Mouse (Mus musculus) lung, adult 2 months (tissue): ENCODE results near the gene Nsdhl. TPM values are rescaled to one million over a fixed set of nuclear protein-coding genes. Genes with fewer than 3 reads are reported as not detected.

ENCODE experiments used
- DNase-seq: peaks from one replicate; pipeline ENCODE4 v3.0.0; 2022
- H3K4me1 ChIP-seq: fragments of 200-500 bp; 2 replicates; pipeline ENCODE4 v1.6.1; 2011; ENCODE audit warnings: low read length; ENCODE audit not compliant: control insufficient read depth, insufficient read depth
- H3K4me3 ChIP-seq: fragments of 200-500 bp; replicated peaks from 2 replicates; pipeline ENCODE3; 2011; ENCODE audit warnings: low read depth, mild to moderate bottlenecking, control low read depth, low read length; ENCODE audit errors: extremely low read depth
- CTCF ChIP-seq: fragments of 200-500 bp; IDR thresholded peaks from 2 replicates; pipeline ENCODE4 v1.5.1; 2011; ENCODE audit warnings: mild to moderate bottlenecking, low read length, control low read depth; ENCODE audit not compliant: insufficient read depth
- POLR2A ChIP-seq: fragments of 200-500 bp; IDR thresholded peaks from 2 replicates; pipeline ENCODE4 v1.6.1; 2011; ENCODE audit warnings: low read depth, mild to moderate bottlenecking, control low read depth, low read length, borderline replicate concordance; ENCODE audit errors: extremely low read depth
- WGBS: fragments of 180-500 bp; shearing (Covaris S2); methylation state at CpG from one replicate; pipeline ENCODE4 v1.1.7; 2018; 5-methylcytosine and 5-hydroxymethylcytosine counted together
- polyA plus RNA-seq: library from polyadenylated mRNA; depleted of rRNA; stranded (reverse); fragments of >200 nt; gene quantifications from 2 replicates; pipeline ENCODE4 v1.2.3, GENCODE M21; 2012

The Nsdhl gene
- polyA plus RNA-seq, 1 experiment: 20.3 TPM

- 83% methylated on average over 4 of the region's 4 CpGs for WGBS
- DNase-seq: no peak
- TF ChIP-seq CTCF: no peak
- no peak for TF ChIP-seq POLR2A
- no peaks in the 10 kb centered on the region for H3K4me1 ChIP-seq
- no peak overlapping the region for H3K4me3 ChIP-seq
Measured at GRCm38 (mm10) chrX:72956486-72956885, 38.1 kb downstream of the Nsdhl start.

GRCm38 (mm10) chrX:72960431-72960830 lies 42.1 kb downstream of the Nsdhl start:
- 82% methylated on average over 4 of the region's 4 CpGs for WGBS
- H3K4me3 ChIP-seq: no peak overlapping the region
- DNase-seq: peak; percentile 13
- no peaks in the 10 kb centered on the region for H3K4me1 ChIP-seq
- TF ChIP-seq POLR2A (no peak), CTCF (no peak)

- WGBS: 47% methylated on average over 3 of the region's 3 CpGs
- no peak for TF ChIP-seq CTCF
- TF ChIP-seq POLR2A: no peak
- Histone ChIP-seq H3K4me1 (no peaks in the 10 kb centered on the region), H3K4me3 (no peak overlapping the region)
- no peak for DNase-seq
Measured at GRCm38 (mm10) chrX:72961511-72961910, 43.2 kb downstream of the Nsdhl start.

- Histone ChIP-seq H3K4me1 (no peaks in the 10 kb centered on the region), H3K4me3 (no peak overlapping the region)
- 63% methylated on average over 3 of the region's 3 CpGs for WGBS
- TF ChIP-seq POLR2A (no peak), CTCF (no peak)
- DNase-seq: no peak
Measured at GRCm38 (mm10) chrX:72962743-72963142, 44.4 kb downstream of the Nsdhl start.

GRCm38 (mm10) chrX:72982831-72983230 lies 64.5 kb downstream of the Nsdhl start:
- H3K4me3 ChIP-seq: no peak overlapping the region
- TF ChIP-seq CTCF: no peak
- TF ChIP-seq POLR2A: no peak
- 77% methylated on average over 6 of the region's 6 CpGs for WGBS
- no peaks in the 10 kb centered on the region for H3K4me1 ChIP-seq
- DNase-seq: no peak

- Histone ChIP-seq H3K4me1 (no peaks in the 10 kb centered on the region), H3K4me3 (no peak overlapping the region)
- TF ChIP-seq CTCF: no peak
- TF ChIP-seq POLR2A: no peak
- WGBS: 76% methylated on average over 2 of the region's 2 CpGs
- no peak for DNase-seq
Measured at GRCm38 (mm10) chrX:72985607-72986006, 67.2 kb downstream of the Nsdhl start.

- Histone ChIP-seq H3K4me3 (peak within 1 kb of the TSS; percentile 59), H3K4me1 (no peaks in the 10 kb centered on the region)
- TF ChIP-seq CTCF (no peak), POLR2A (peak; percentile 14; the same call in 1 of the 2 replicates)
- WGBS: 37% methylated on average over 45 of the region's 45 CpGs
- peak; percentile 62 for DNase-seq
Measured at GRCm38 (mm10) chrX:72986841-72987519, 68.6 kb downstream of the Nsdhl start, which contains the start of gene Zfp185. Zfp185 (plus strand) TSS chrX:72987339.

- Histone ChIP-seq H3K4me1 (no peaks in the 10 kb centered on the region), H3K4me3 (peak overlapping the region; percentile 59)
- 48% methylated on average over 14 of the region's 14 CpGs for WGBS
- no peak for DNase-seq
- TF ChIP-seq CTCF: no peak
- TF ChIP-seq POLR2A: no peak
Measured at GRCm38 (mm10) chrX:72987520-72987905, 69.2 kb downstream of the Nsdhl start.

GRCm38 (mm10) chrX:72988431-72988830 lies 70.1 kb downstream of the Nsdhl start:
- H3K4me1 ChIP-seq: no peaks in the 10 kb centered on the region
- no peak for TF ChIP-seq CTCF
- no peak for TF ChIP-seq POLR2A
- H3K4me3 ChIP-seq: no peak overlapping the region
- WGBS: 86% methylated on average over 3 of the region's 3 CpGs
- no peak for DNase-seq

GRCm38 (mm10) chrX:72990581-72990980 lies 72.2 kb downstream of the Nsdhl start:
- no peak for DNase-seq
- WGBS: 46% methylated on average over 3 of the region's 3 CpGs
- TF ChIP-seq CTCF (no peak), POLR2A (no peak)
- Histone ChIP-seq H3K4me1 (no peaks in the 10 kb centered on the region), H3K4me3 (no peak overlapping the region)
